Mouse (Mus musculus) cortical plate, adult 2 months (tissue): ENCODE measurements at regions not wholly inside any gene's neighbourhood (a gene's known extent, or its start where the extent isn't known, plus 50 kb on each side); places are given as distances from the start of the nearest gene placed in this dataset.

Experiments used
- CTCF ChIP-seq: fragments of 200-500 bp; IDR thresholded peaks from 2 replicates; pipeline ENCODE4 v1.5.1; 2011; ENCODE audit warnings: mild to moderate bottlenecking, control low read depth, low read length; ENCODE audit not compliant: insufficient read depth; ENCODE audit errors: extremely low read depth
- POLR2A ChIP-seq: fragments of 200-500 bp; IDR thresholded peaks from 2 replicates; pipeline ENCODE4 v1.6.1; 2011; ENCODE audit warnings: mild to moderate bottlenecking, low read length, control low read depth; ENCODE audit not compliant: insufficient read depth; ENCODE audit errors: extremely low read depth

GRCm38 (mm10) chr12:29368107-29368819 lies 159.9 kb upstream of the Myt1l start:
- TF ChIP-seq CTCF (no peak), POLR2A (peak; percentile 25; the same call in 1 of the 2 replicates)
